Mouse (Mus musculus) adrenal gland, postnatal 14 days (tissue): ENCODE results near the gene Tnfrsf1b. TPM values are rescaled to one million over a fixed set of nuclear protein-coding genes. Genes with fewer than 3 reads are reported as not detected.

ENCODE experiments used
- DNase-seq: peaks from one replicate; pipeline ENCODE4 v3.0.0; 2021; ENCODE audit warnings: mixed read lengths
- total RNA-seq: library from RNA; stranded (reverse); gene quantifications from 2 replicates; pipeline ENCODE4 v1.2.3, GENCODE M21; 2021

Tnfrsf1b gene
- total RNA-seq, 1 experiment from 2014 or later = 6.3 TPM

GRCm38 (mm10) chr4:145257751-145258434, 11.2 kb upstream of the Tnfrsf1b start:
- DNase-seq = no peak

GRCm38 (mm10) chr4:145256144-145256543, 9.5 kb upstream of the Tnfrsf1b start:
- no peak for DNase-seq

GRCm38 (mm10) chr4:145254418-145254817, 7.7 kb upstream of the Tnfrsf1b start:
- DNase-seq = no peak

GRCm38 (mm10) chr4:145252611-145253010, 5.9 kb upstream of the Tnfrsf1b start:
- DNase-seq = no peak

DNA sequence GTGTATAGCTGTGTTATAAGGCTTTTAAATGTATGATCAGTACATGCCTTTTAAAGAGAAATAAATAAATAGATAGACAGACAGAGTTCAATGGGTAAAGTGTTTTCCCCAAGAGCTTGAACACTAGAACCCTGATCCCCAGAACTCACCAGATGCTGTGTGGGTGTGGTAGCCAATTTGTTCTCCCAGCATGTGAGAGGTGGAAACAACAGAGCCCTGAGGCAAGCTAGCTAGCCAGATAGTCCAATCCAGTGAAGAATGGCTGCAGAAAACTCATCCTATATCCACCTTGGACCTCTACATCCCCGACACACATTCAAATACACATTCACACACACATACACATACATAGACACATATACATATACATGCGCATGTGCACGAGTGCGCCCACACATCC, 4.9 kb upstream of the Tnfrsf1b start:
- DNase-seq = no peak

DNA sequence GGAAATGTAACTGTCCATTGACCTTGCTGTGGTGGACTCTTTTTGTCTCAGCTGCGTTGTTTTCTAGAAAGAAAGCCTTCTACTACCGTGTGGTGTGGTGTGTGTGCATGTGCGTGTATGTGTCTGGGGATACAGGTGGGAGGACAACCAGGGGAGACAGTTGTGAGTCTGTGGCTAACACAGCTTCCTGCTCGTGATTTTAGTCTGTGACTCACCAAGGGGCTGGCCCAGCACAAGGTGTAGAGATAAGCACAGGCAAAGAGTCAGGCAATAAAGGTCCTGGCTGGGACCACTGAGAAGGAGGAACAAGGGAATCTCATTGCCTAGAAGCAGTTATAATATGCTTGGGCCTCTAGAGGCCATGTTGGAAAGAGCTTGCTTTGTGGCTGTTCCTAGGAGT, 3.3 kb upstream of the Tnfrsf1b start:
- no peak for DNase-seq

DNA sequence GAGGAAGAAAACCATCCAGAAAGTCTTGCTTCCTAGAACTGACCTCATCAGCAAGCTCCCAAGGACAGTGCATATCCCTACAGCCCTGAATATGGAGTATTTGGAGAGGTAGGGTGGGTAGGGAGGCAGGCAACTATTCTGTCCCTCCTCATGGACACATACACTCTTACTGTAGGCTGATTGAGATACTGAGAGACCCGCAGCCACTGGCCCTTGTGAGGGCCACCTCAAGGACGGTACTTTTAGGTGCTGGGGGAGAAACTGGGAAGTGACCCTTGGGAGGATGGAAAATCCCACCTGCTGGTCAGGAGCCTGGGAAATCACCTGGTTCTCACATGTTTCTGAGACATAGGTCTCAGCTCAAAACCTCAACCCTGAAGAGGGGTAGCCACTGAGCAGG, 886 bp upstream of the Tnfrsf1b start:
- no peak for DNase-seq

DNA sequence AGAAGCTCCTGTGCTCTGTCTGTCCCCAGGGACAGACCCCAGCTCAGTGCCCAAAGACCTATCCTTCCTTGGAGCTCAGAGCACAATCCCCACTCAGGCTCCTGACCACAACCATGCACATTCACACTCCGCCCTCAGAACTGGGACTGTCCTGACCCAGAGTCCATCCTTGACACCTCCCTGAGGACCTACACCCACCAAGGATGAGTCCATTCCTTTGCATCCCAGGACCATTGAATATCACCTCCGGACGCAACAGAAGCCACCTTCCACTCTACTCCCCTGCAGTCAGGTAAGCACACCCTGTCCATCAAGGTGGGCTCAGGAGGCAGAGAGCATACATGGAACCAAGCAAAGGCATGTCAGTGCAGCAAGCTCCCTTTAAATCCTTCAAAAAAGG, 1.1 kb downstream of the Tnfrsf1b start:
- DNase-seq = no peak

DNA sequence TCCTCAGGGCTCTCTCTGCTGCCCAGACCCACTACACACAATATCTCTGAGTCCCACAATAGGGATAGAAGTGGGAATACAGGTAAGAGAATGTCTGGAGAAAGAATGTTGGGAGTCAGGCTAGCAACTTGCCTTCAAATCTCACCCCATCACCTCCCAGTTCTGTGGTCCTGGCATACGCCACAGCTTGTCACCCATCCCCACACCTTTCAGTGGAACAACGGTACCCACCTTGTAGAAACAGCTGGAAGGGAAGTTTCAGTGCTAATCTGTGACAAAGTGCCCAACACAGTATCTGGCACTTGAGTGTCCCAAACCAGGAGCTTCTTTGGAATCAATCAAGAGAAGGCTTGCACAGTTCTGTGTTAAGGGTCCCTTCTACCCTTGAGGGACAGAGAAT, 2.0 kb downstream of the Tnfrsf1b start:
- DNase-seq = no peak

- DNase-seq = no peak
Observed at GRCm38 (mm10) chr4:145242719-145243350, 3.8 kb downstream of the Tnfrsf1b start.

- no peak for DNase-seq
Observed at GRCm38 (mm10) chr4:145240723-145241231, 5.9 kb downstream of the Tnfrsf1b start.

- DNase-seq = peak; percentile 46
Observed at GRCm38 (mm10) chr4:145239049-145239830, 7.4 kb downstream of the Tnfrsf1b start.

DNA sequence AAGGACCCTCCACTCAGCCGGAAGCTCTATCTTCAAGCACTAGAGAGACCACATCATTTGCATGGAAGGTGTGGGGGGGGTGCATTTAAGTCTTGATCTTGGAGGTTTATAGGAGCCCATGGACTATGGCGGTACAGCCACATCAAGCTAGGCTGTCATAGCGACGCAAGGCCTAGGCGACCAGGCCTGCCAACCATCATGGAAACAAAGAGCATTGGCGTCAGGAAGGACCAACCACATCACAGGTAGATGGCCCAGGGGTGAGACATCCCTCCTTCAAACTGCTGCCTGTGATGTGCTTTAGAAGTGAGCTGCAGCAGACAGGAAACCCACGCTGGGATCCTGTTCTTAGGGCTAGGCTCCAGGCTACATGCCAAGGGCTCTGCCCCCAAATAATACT, 10.6 kb downstream of the Tnfrsf1b start:
- DNase-seq = no peak

DNA sequence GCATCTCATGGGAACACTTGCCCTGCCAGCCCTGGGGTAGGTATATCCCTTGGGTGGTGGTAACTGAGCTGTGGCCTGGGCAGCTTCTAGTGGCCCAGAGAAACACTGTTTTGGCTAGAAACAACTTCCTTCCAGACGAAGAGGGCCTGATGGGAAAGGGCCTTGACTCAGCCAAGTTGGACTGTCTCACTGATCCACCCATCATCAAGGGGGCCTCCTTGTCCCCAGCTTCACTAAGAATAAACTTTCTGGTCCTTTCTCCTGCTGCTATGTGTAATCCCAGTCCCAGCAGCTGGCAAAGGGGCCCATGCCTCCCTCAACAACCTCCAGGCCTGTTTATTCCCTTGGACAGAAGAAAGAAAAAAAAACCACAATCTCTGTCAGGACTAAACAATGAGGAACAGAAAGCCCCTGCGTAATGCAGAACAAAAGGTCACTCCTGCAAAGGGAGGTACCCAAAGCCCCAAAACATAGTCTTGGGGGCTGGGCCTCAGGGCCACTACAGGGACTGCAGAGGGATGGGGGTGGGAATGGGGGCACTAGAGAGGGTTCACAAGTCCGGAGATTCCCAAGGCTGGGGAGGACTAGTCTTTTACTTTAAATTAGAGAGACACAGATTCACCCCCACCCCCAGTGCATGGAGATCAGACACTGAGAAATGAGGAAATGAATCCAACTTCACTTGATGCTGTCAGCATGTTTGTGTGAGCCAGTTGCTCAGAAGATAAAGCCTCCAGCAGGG, 13.0 kb downstream of the Tnfrsf1b start:
- DNase-seq = no peak

- DNase-seq = no peak
Observed at GRCm38 (mm10) chr4:145231732-145232131, 14.9 kb downstream of the Tnfrsf1b start.

DNA sequence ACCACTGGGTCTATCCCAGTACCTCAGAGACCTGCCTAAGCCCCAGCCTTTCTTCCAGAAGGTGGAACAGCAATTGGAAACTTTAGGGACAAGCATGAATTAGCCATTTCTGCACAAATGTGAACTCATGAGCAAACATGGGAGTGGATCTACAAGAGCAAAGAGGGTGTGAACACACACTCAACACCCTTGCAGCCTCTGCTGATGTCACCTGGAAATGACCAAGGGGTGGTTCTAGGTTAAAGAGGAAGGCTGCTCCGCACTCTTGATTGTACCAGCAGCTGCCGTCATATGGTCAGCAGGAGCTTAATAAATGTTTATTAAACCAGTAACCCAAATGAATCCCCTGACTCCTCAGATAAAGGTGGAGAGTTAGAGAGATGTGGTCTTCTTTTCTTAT, 16.0 kb downstream of the Tnfrsf1b start:
- DNase-seq = no peak

DNA sequence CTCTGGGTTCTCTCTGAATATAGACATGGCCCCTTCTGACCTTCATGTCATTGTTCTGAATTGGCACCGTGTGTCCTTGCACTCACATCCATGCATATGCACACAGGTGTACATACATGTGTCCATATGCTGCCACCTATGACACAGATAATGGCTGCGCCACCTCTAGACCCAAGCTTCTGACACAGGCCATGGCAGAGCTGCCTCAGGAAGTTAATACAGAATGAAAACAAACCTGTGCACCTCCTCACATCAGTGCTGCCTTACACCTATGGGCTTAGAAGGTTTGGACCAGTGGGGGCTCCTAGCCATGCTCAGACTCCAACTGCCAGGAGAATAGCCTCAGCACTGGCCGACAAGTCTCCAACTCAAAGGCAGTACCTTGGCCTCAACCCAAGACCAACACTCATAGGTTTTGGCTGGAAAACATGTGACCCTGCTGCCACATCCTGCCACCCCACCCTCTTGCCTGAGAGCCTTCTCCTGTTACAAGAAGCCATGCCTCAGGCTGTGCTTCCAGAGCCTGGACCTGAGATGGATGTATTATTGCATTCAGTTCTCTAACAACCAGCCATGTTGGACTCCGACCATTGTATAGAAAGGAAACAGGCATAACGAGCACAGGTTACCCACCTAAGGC, 17.0 kb downstream of the Tnfrsf1b start:
- no peak for DNase-seq

DNA sequence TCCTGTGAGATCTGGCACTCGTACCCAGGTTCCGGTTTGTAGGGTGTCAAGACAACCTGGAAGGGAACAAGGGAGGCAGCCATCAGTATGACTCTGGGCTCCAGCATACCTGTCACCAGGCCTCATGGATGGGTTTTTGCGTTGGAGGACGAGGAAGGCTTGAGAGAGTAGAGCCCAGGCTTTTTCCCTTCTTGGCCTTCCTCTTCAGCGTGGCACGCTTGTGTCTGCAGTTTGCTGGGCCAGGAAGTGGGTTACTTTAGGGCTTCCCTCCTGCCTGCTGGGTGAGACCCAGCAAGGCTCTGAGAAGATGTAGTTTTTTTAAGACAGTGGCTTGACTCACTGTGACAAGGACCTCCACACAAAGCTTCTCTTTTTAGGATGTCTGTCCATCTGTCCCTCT, 17.6 kb downstream of the Tnfrsf1b start:
- DNase-seq = no peak

- DNase-seq = no peak
Observed at GRCm38 (mm10) chr4:145224613-145225012, 22.1 kb downstream of the Tnfrsf1b start.

GRCm38 (mm10) chr4:145222064-145222463, 24.6 kb downstream of the Tnfrsf1b start:
- DNase-seq = no peak

DNA sequence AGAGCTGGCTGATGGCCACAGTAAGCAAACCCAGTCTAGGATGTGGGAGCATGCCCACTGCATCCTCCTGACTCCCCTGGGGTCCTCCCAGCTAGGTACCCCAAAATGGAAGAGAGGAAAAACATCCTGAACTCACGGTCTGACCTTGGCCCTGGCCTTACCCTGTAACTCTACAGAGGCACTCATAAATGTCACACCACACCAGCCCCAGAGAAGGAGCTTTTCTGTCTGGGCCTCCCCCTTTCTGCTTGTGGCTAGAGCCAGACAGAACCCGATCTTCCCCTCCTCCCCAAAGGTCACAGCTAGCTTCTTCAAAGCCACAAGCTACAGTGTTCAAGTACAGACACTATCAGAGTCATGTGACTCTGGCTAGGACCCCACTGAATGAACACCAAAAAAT, 25.3 kb downstream of the Tnfrsf1b start:
- peak; percentile 21 for DNase-seq

- DNase-seq = no peak
Observed at GRCm38 (mm10) chr4:145220001-145220400, 26.7 kb downstream of the Tnfrsf1b start.
